Comparison of ENCODE assay signal across 8 mouse cellular contexts in the genomic region with DNA sequence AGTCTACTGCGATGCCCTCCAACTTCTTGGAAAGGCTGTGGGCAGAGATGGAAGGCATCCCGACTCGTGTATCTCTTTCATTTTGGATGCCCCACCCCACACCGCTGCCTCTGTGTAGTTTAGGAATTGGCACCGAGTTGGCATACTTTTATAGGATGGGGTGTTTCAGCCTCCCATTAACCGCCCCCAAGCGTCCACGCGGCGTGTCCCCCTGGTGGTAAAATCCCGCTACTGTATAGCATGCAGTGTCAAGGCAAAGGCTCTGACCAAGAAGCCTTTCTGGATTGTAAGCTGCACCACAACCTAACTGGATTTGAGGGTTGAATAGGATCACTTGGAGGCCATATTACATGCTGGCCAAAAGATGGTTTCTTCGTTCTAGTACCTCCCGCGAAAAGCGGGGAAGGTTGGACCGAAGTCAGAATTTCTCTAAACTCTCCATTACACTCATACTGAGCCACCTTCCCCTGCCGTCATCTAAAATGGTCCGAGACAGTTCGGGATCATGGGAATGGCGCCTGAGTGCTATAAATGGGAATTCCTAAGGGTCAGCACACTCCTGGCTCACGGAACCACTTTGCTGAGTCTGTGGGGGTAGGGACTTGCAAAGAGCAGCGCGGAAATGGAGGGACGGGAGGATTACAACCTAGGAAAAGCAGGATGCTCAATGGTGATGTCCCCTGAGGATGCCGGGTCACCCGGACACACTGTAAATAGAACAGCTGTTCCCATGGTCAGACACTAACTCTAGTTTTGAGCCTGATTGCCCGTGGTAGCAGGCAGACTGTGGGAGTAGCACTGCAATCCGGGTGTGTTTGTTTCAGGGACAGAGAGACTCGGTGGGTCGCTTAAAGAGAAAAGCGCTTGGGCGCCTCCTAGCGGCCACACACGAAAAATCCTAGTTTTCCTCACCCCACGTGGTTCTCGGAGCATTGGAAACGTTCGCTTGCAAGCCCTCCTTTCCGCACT. TPM values are rescaled to one million over a fixed set of nuclear protein-coding genes. Genes with fewer than 3 reads are reported as not detected.
DNase-seq lines count a peak whose midpoint lies in the region; ATAC-seq and TF ChIP-seq lines count a peak whose summit lies in the region.

No protein-coding gene starts in this region.

- no peaks in the 10 kb centered on the region for H3K36me3 ChIP-seq in hindbrain, embryonic 15.5 days
- no peaks in the 10 kb centered on the region for H3K36me3 ChIP-seq in midbrain, embryonic 10.5 days
- H3K36me3 ChIP-seq in small intestine, adult 2 months (ENCODE audit: control insufficient read depth, insufficient read depth, low read length), result no peaks in the 10 kb centered on the region

- peak overlapping the region; percentile 65 for H3K4me2 ChIP-seq in hindbrain, embryonic 15.5 days

- peak; percentile 49; the same call in 1 of the 2 replicates for TF ChIP-seq CTCF in cerebellum, adult 2 months (IDR thresholded peaks at IDR 0.05; ENCODE audit: borderline replicate concordance, insufficient read depth, low read depth, low read length)
- peak; percentile 71; the same call in 1 of the 2 replicates for TF ChIP-seq CTCF in small intestine, adult 2 months (IDR thresholded peaks at IDR 0.05; ENCODE audit: extremely low read depth, insufficient read length, insufficient replicate concordance, low read depth, low read length)

- H3K4me3 ChIP-seq in cerebellum, adult 2 months (replicated peaks; ENCODE audit: insufficient read depth, low read depth, low read length), result peak overlapping the region; percentile 23
- H3K4me3 ChIP-seq in hindbrain, embryonic 15.5 days, result peak overlapping the region; percentile 34
- H3K4me3 ChIP-seq in midbrain, embryonic 10.5 days, result peak overlapping the region; percentile 48
- H3K4me3 ChIP-seq in small intestine, adult 2 months (ENCODE audit: low read depth, low read length), result peak overlapping the region; percentile 17; the same call in 1 of the 2 replicates

- intact Hi-C loops in heart, postnatal 25 days (cut with DNase I), result loop anchor here (10.0 kb wide), 1 partner anchor 714 kb away; no protein-coding TSS in a partner anchor
- intact Hi-C loops in left cerebral cortex, postnatal 4 days (cut with DNase I), result loop anchor here (2.0 to 5.0 kb wide), 2 partner anchors 220 to 546 kb away; no protein-coding TSS in a partner anchor

- no peaks in the 10 kb centered on the region; the same call in 1 of the 2 replicates for H3K4me1 ChIP-seq in cerebellum, adult 2 months (ENCODE audit: control insufficient read depth, insufficient read depth, low read length)
- H3K4me1 ChIP-seq in hindbrain, embryonic 15.5 days (replicated peaks), result peaks cover 17% of the 10 kb centered on the region
- H3K4me1 ChIP-seq in midbrain, embryonic 10.5 days, result peaks cover 42% of the 10 kb centered on the region
- no peaks in the 10 kb centered on the region for H3K4me1 ChIP-seq in small intestine, adult 2 months (ENCODE audit: control insufficient read depth, insufficient read depth, insufficient read length, low read length)

- peak; percentile 93 for DNase-seq in heart, adult 11 months
- no peak for DNase-seq in heart, postnatal 25 days (ENCODE audit: low spot score)
- peak; percentile 45 to 56 for DNase-seq in cerebellum, adult 2 months
- DNase-seq in forelimb bud, embryonic 11.5 days (ENCODE audit: low read depth, low spot score), result peak; percentile 87
- peak; percentile 83 for DNase-seq in left cerebral cortex, postnatal 4 days
- DNase-seq in midbrain, embryonic 10.5 days (ENCODE audit: low spot score), result peak; percentile 89

- ATAC-seq in hindbrain, embryonic 15.5 days (ENCODE audit: low FRiP score, low read depth), result peak; percentile 65

- 2% methylated on average over 39 of the region's 39 CpGs for WGBS in cerebellum, adult 2 months
- 1% methylated on average over 39 of the region's 39 CpGs for WGBS in hindbrain, embryonic 15.5 days
- 2% methylated on average over 39 of the region's 39 CpGs for WGBS in midbrain, embryonic 10.5 days
- 2% methylated on average over 39 of the region's 39 CpGs for WGBS in small intestine, adult 2 months

- H3K27me3 ChIP-seq in cerebellum, adult 2 months (ENCODE audit: control insufficient read depth, insufficient read depth, low read length), result no peaks in the 10 kb centered on the region; the same call in 1 of the 2 replicates
- peaks cover 79% of the 10 kb centered on the region for H3K27me3 ChIP-seq in hindbrain, embryonic 15.5 days
- peaks cover 99% of the 10 kb centered on the region for H3K27me3 ChIP-seq in midbrain, embryonic 10.5 days (ENCODE audit: low read depth, poor library complexity, severe bottlenecking)
- H3K27me3 ChIP-seq in small intestine, adult 2 months (ENCODE audit: control insufficient read depth, insufficient read depth, low read length), result peaks cover 21% of the 10 kb centered on the region

- no peaks in the 10 kb centered on the region for H3K9me3 ChIP-seq in hindbrain, embryonic 15.5 days
- no peaks in the 10 kb centered on the region for H3K9me3 ChIP-seq in midbrain, embryonic 10.5 days (replicated peaks)

- H3K27ac ChIP-seq in cerebellum, adult 2 months (ENCODE audit: insufficient read depth, low read length), result no peak overlapping the region
- H3K27ac ChIP-seq in hindbrain, embryonic 15.5 days (replicated peaks), result no peak overlapping the region
- peak overlapping the region; percentile 63; the same call in 1 of the 2 replicates for H3K27ac ChIP-seq in midbrain, embryonic 10.5 days (replicated peaks)
- H3K27ac ChIP-seq in small intestine, adult 2 months (ENCODE audit: insufficient read depth, low read depth, low read length), result no peak overlapping the region

- H3K9ac ChIP-seq in hindbrain, embryonic 15.5 days, result no peak overlapping the region; the same call in 1 of the 2 replicates

- TF ChIP-seq POLR2A in cerebellum, adult 2 months (IDR thresholded peaks at IDR 0.05; ENCODE audit: borderline replicate concordance, insufficient read depth, low read length), result no peak
- TF ChIP-seq POLR2A in small intestine, adult 2 months (IDR thresholded peaks at IDR 0.05; ENCODE audit: low read depth, low read length), result no peak

RNA-seq across cellular contexts. Expression of gene Nkx2-2, which starts 15.7 kb away (rescaled TPM):
- total RNA-seq in heart, postnatal 25 days (2021), result not detected
- polyA plus RNA-seq in cerebellum, adult 2 months (2012; rRNA removed), result 13.1 and 14.0 TPM in 2 replicates
- polyA plus RNA-seq in hindbrain, embryonic 15.5 days (2015; fragmentation: Nextera tagmentation; extraction: Ambion mirVana), result 2.5 TPM in 2 replicates
- total RNA-seq in left cerebral cortex, postnatal 4 days (2021), result 1 to 10 TPM; 5.5 to 7.4 TPM
- 9.2 and 11.2 TPM in 2 replicates for polyA plus RNA-seq in midbrain, embryonic 10.5 days (2016; fragmentation: Nextera tagmentation; extraction: Ambion mirVana)
- polyA plus RNA-seq in small intestine, adult 2 months (2012; rRNA removed), result 2.4 and 3.0 TPM in 2 replicates
